Mouse (Mus musculus) layer of hippocampus, adult 18-20 months (tissue): ENCODE results near the gene Popdc2. TPM values are rescaled to one million over a fixed set of nuclear protein-coding genes. Genes with fewer than 3 reads are reported as not detected.

ENCODE experiments used
- DNase-seq, 2 experiments: peaks; one replicate each; pipeline ENCODE4 v3.0.0; 2022; ENCODE audit warnings: low spot score in 2 of 2
- total RNA-seq, 2 experiments: library from RNA; stranded (reverse); gene quantifications; 2 replicates each; pipeline ENCODE4 v1.2.3; 2021

The Popdc2 gene
- total RNA-seq, 2 experiments from 2014 or later, result 0.20 to 0.66 TPM

- peak in 1 of 2 experiments; percentile 21 for DNase-seq
Measured at GRCm38 (mm10) chr16:38399531-38400231, 37.7 kb downstream of the Popdc2 start.

- no peak for DNase-seq
Measured at GRCm38 (mm10) chr16:38400311-38400960, 38.4 kb downstream of the Popdc2 start.

GRCm38 (mm10) chr16:38401468-38401867, 39.5 kb downstream of the Popdc2 start:
- no peak for DNase-seq

GRCm38 (mm10) chr16:38403639-38404038, 41.6 kb downstream of the Popdc2 start:
- no peak for DNase-seq

GRCm38 (mm10) chr16:38406293-38406692, 44.3 kb downstream of the Popdc2 start:
- DNase-seq, result no peak

- DNase-seq, result no peak
Measured at GRCm38 (mm10) chr16:38406708-38407107, 44.7 kb downstream of the Popdc2 start.

- no peak for DNase-seq
Measured at GRCm38 (mm10) chr16:38407584-38407983, 45.6 kb downstream of the Popdc2 start.

- DNase-seq, result no peak
Measured at GRCm38 (mm10) chr16:38408416-38408815, 46.4 kb downstream of the Popdc2 start.

GRCm38 (mm10) chr16:38414953-38415352, 52.9 kb downstream of the Popdc2 start:
- no peak for DNase-seq

- DNase-seq, result no peak
Measured at GRCm38 (mm10) chr16:38425374-38425773, 63.4 kb downstream of the Popdc2 start.

GRCm38 (mm10) chr16:38425799-38426198, 63.8 kb downstream of the Popdc2 start:
- no peak for DNase-seq

Other genes starting within 250 kb of the Popdc2 start
- gene Nr1i2, start 67.4 kb upstream of the Popdc2 start, total RNA-seq, result not detected
- 1 to 10 TPM; 1.1 to 1.5 TPM for gene Maats1, start 20.1 kb upstream of the Popdc2 start, total RNA-seq
- gene Cox17, start 15.2 kb upstream of the Popdc2 start, total RNA-seq, result 100 to 1,000 TPM; 136 to 147 TPM
- gene Gm21987, start 15.2 kb upstream of the Popdc2 start, total RNA-seq, result not detected
- gene Pla1a, start 70.9 kb downstream of the Popdc2 start, total RNA-seq, result 1 to 10 TPM in 1 of 2 experiments, under 1 TPM in 1; 0.61 to 1.1 TPM
- 10 to 100 TPM; 57.1 to 57.6 TPM for gene Adprh, start 90.5 kb downstream of the Popdc2 start, total RNA-seq
- under 1 TPM; 0.46 to 0.50 TPM for gene Cd80, start 93.4 kb downstream of the Popdc2 start, total RNA-seq
- 10 to 100 TPM; 29.1 to 29.5 TPM for gene Timmdc1, start 160.5 kb downstream of the Popdc2 start, total RNA-seq
- gene Poglut1, start 188.0 kb downstream of the Popdc2 start, total RNA-seq, result 10 to 100 TPM; 48.8 to 49.6 TPM
- gene Tmem39a, start 196.5 kb downstream of the Popdc2 start, total RNA-seq, result 10 to 100 TPM; 24.4 to 24.8 TPM